Mouse (Mus musculus) ES-E14 (cell line): Measurements from ENCODE around the gene Klhl10. TPM values are rescaled to one million over a fixed set of nuclear protein-coding genes. Genes with fewer than 3 reads are reported as not detected.

Experiments used
- DNase-seq: peaks from one replicate; pipeline ENCODE4 v3.0.0-alpha.2; 2013; ENCODE audit warnings: low read depth, low spot score
- H3K27ac ChIP-seq: 2 replicates; pipeline ENCODE4 v1.5.1; 2012; ENCODE audit warnings: low read depth, mild to moderate bottlenecking, low read length, moderate library complexity, mixed read lengths; ENCODE audit not compliant: poor library complexity, insufficient read depth, severe bottlenecking
- H3K36me3 ChIP-seq: 2 replicates; pipeline ENCODE4 v1.6.1; 2012; ENCODE audit warnings: mild to moderate bottlenecking, low read length, moderate library complexity, mixed read lengths; ENCODE audit not compliant: control insufficient read depth, poor library complexity, insufficient read depth, severe bottlenecking
- H3K4me1 ChIP-seq, 2 experiments: fragments of 150-350 bp in 1 of 2; sonication (generic) in 1 of 2; 2 replicates each; pipeline ENCODE4 v1.6.1; 2012; ENCODE audit warnings: low read length in 2 of 2, mild to moderate bottlenecking in 1 of 2, mixed read lengths in 1 of 2; ENCODE audit not compliant: control insufficient read depth in 2 of 2, insufficient read depth in 2 of 2, poor library complexity in 1 of 2
- H3K4me3 ChIP-seq, 2 experiments: fragments of 150-350 bp in 1 of 2; sonication (generic) in 1 of 2; 2 replicates each; pipeline ENCODE4 v1.5.1; 2012; ENCODE audit warnings: low read length in 2 of 2, low read depth in 1 of 2, mild to moderate bottlenecking in 1 of 2, mixed read lengths in 1 of 2; ENCODE audit not compliant: insufficient read depth in 1 of 2, poor library complexity in 1 of 2, severe bottlenecking in 1 of 2
- H3K9ac ChIP-seq: 2 replicates; pipeline ENCODE4 v1.6.1; 2012; ENCODE audit warnings: low read depth, mild to moderate bottlenecking, low read length, mixed read lengths; ENCODE audit not compliant: poor library complexity, insufficient read depth, severe bottlenecking
- H3K9me3 ChIP-seq: fragments of 150-350 bp; sonication (generic); 2 replicates; pipeline ENCODE4 v1.6.1; 2012; ENCODE audit warnings: low read depth, mild to moderate bottlenecking, low read length; ENCODE audit not compliant: control insufficient read depth, insufficient read depth
- CHD2 ChIP-seq: IDR thresholded peaks from 2 replicates; pipeline ENCODE4 v1.6.1; 2014; ENCODE audit warnings: mild to moderate bottlenecking, low read depth, low read length, inconsistent platforms
- HCFC1 ChIP-seq: IDR thresholded peaks from 2 replicates; pipeline ENCODE4 v1.6.1; 2012; ENCODE audit warnings: low read length, inconsistent platforms, borderline replicate concordance; ENCODE audit not compliant: insufficient read depth
- MAFK ChIP-seq: IDR thresholded peaks from 2 replicates; pipeline ENCODE4 v1.6.1; 2014; ENCODE audit warnings: mild to moderate bottlenecking, low read depth, low read length, inconsistent platforms; ENCODE audit not compliant: insufficient read depth
- ZC3H11A ChIP-seq: IDR thresholded peaks from 2 replicates; pipeline ENCODE4 v1.6.1; 2012; ENCODE audit warnings: low read depth, mild to moderate bottlenecking, inconsistent platforms, low read length, borderline replicate concordance
- ZNF384 ChIP-seq: IDR thresholded peaks from 2 replicates; pipeline ENCODE4 v1.6.1; 2012; ENCODE audit warnings: low read depth, low read length, inconsistent platforms
- in situ Hi-C, 2 experiments: fragments of 600-800 bp; cut with MboI; formaldehyde crosslinking; loops; one replicate each; pipeline ENCODE4 v1.15.1; 2025; ENCODE audit warnings: low sequenced_read_pairs in 2 of 2, inconsistent platforms in 1 of 2; ENCODE audit not compliant: unreplicated experiment in 2 of 2
- total RNA-seq: library from RNA; depleted of rRNA; stranded (reverse); fragments of 300-350 nt; gene quantifications from 2 replicates; pipeline ENCODE4 v1.2.3, GENCODE M21; 2012

Gene Klhl10
- total RNA-seq, 1 experiment: 1.7 TPM

- DNase-seq: no peak
- H3K27ac ChIP-seq: no peak overlapping the region
- H3K36me3 ChIP-seq: no peaks in the 10 kb centered on the region
- in situ Hi-C loops: no loop called here
- H3K4me3 ChIP-seq: no peak overlapping the region
- peaks cover 0 to 5% of the 10 kb centered on the region in 2 experiments; a peak in 1 of 4 replicates for H3K4me1 ChIP-seq
- H3K9me3 ChIP-seq: no peaks in the 10 kb centered on the region
- TF ChIP-seq ZNF384 (no peak), CHD2 (no peak), HCFC1 (no peak), MAFK (no peak), ZC3H11A (no peak)
- no peak overlapping the region for H3K9ac ChIP-seq
These were observed 13.0 kb upstream of the Klhl10 start for GRCm38 (mm10) chr11:100428612-100429199.

- Histone ChIP-seq H3K9ac (no peak overlapping the region), H3K27ac (no peak overlapping the region), H3K4me3 (no peak overlapping the region), H3K4me1 (peaks cover 5 to 12% of the 10 kb centered on the region in 2 experiments; a peak in 2 of 4 replicates), H3K36me3 (no peaks in the 10 kb centered on the region), H3K9me3 (no peaks in the 10 kb centered on the region)
- DNase-seq: no peak
- TF ChIP-seq CHD2 (no peak), MAFK (no peak), ZC3H11A (no peak), ZNF384 (no peak)
- in situ Hi-C loops: no loop called here
These were observed 11.7 kb upstream of the Klhl10 start for GRCm38 (mm10) chr11:100430052-100430451.

- H3K4me1 ChIP-seq: peaks cover 5 to 20% of the 10 kb centered on the region in 2 experiments; a peak in 2 of 4 replicates
- DNase-seq: no peak
- H3K9me3 ChIP-seq: no peaks in the 10 kb centered on the region
- no peak overlapping the region for H3K27ac ChIP-seq
- no peak overlapping the region for H3K9ac ChIP-seq
- TF ChIP-seq MAFK (no peak), ZC3H11A (no peak), HCFC1 (no peak), CHD2 (no peak), ZNF384 (no peak)
- H3K4me3 ChIP-seq: no peak overlapping the region
- in situ Hi-C loops: no loop called here
- H3K36me3 ChIP-seq: no peaks in the 10 kb centered on the region
These were observed 9.7 kb upstream of the Klhl10 start for GRCm38 (mm10) chr11:100432002-100432401.

GRCm38 (mm10) chr11:100435678-100436246, 6.0 kb upstream of the Klhl10 start:
- Histone ChIP-seq H3K27ac (no peak overlapping the region), H3K4me1 (peaks cover 9 to 19% of the 10 kb centered on the region in 2 experiments), H3K4me3 (no peak overlapping the region), H3K36me3 (no peaks in the 10 kb centered on the region), H3K9ac (no peak overlapping the region), H3K9me3 (no peaks in the 10 kb centered on the region)
- no peak for TF ChIP-seq ZC3H11A
- no peak for TF ChIP-seq CHD2
- no peak for TF ChIP-seq MAFK
- TF ChIP-seq ZNF384: no peak
- no peak for TF ChIP-seq HCFC1
- DNase-seq: no peak
- in situ Hi-C loops: no loop called here
